Mouse (Mus musculus) c-Kit-positive CD71-positive TER-119-positive erythroid progenitor cells, embryonic 14.5 days (primary cell): ENCODE data around the gene Rngtt.

Source experiments
- DNase-seq: peaks from one replicate; pipeline ENCODE4 v3.0.0-alpha.2; 2013; ENCODE audit warnings: low spot score

The Rngtt gene

DNA sequence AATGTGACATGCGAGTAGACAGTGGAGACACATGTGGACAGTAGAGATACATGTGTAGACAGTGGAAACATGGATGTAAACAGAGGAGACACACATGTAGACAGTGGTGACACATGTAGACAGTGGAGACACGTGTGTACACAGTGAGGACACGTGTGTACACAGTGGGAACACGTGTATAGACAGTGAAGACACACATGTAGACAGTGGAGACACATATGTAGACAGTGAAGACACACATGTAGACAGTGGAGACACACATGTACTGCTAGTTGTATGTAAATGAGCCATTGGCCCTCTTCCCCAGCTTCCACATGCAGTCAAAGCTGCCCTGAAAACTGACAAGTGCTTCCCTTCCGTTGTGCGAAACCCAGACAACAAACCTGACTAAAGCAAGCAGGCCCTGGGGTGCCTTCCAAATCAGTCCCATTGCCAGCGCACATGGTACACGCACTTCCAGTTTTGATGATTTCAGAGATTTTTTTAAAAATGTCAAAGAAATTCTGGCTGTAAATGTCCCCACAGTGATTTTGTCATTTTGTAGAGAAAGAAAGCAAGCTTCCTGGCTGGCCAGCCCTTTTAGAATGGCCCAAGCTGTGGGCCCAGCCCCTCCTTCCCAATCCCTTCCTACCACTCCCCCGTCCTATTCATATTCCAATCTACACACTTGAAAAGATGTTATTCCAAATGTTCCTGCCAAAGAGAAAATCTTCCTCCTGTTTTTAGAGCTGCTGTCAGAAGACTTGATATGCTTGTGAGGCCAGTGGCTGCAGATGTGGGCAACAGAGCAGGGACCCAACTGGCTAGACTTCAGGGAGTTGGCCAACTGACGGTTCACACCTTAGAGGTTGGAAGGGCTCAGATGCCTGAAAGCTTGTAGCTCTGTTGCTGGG lies 204.2 kb downstream of the Rngtt start:
- DNase-seq = no peak

DNA sequence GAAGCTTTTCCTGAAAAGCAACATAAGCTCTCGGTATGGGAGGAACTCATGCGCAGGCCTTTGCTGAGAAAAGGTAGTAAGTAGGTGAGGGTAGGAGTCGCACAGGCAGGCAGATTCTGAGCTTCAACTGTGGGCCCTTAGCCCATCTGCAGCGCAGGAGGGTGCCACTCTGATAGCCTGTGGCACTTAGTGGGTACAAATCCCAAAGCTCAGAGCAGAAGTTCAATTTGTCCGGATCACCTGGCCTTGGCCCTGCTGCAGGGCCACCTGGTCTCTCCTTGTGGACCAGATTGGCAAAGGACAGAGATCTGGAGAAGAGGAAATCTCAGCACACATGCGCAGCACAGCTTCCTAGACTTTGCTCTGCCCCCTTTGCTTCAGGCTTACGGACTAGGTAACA lies 210.1 kb downstream of the Rngtt start:
- DNase-seq = no peak

- DNase-seq = no peak
Measured at GRCm38 (mm10) chr4:33520938-33521337, 210.8 kb downstream of the Rngtt start.

GRCm38 (mm10) chr4:33523774-33524173 lies 213.7 kb downstream of the Rngtt start:
- no peak for DNase-seq

- no peak for DNase-seq
Measured at GRCm38 (mm10) chr4:33524481-33525141, 214.5 kb downstream of the Rngtt start.

GRCm38 (mm10) chr4:33525272-33525671 lies 215.2 kb downstream of the Rngtt start:
- no peak for DNase-seq

DNA sequence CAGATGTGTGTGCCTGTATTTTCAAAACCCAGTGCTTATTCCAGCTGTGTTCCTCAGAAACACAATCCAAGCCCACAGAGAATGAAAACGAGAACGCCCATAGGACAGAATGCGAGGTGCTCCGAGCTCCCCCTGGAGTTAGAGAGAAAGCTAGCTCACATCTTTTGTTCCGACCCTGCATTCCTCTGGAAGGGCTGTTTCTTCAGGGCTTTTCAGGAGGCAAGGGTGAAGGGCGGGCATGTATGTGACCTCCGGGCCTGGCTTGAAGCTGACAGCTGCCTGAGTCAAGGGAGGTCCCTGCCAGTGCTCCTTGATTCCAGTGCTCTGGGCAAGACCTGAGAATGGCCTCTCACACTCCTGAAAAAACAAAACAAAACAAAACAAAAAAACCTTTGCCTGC lies 216.0 kb downstream of the Rngtt start:
- DNase-seq = no peak

- no peak for DNase-seq
Measured at GRCm38 (mm10) chr4:33526675-33527074, 216.6 kb downstream of the Rngtt start.

DNA sequence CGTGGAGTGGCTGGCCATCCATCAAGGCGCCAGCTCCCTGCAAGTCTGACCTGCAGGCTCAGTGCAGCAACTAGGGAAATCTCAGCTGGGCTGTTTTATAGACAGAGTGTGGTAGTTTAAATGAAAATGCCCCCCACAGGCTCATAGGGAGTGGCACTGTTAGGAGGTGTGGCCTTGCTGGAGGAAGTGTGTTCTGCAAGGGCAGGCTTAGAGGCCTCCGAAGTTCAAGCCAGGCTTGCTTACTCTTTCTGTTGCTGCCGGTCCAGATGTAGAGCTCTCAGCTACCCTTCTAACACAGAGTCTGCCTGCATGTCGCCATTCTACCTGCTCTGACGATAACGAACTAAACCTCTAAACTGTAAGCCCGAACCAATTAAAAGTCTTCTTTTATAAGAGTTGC lies 222.5 kb downstream of the Rngtt start:
- DNase-seq = no peak

- DNase-seq = no peak
Measured at GRCm38 (mm10) chr4:33544755-33545576, 234.9 kb downstream of the Rngtt start.

- DNase-seq = no peak
Measured at GRCm38 (mm10) chr4:33545577-33545879, 235.4 kb downstream of the Rngtt start.

DNA sequence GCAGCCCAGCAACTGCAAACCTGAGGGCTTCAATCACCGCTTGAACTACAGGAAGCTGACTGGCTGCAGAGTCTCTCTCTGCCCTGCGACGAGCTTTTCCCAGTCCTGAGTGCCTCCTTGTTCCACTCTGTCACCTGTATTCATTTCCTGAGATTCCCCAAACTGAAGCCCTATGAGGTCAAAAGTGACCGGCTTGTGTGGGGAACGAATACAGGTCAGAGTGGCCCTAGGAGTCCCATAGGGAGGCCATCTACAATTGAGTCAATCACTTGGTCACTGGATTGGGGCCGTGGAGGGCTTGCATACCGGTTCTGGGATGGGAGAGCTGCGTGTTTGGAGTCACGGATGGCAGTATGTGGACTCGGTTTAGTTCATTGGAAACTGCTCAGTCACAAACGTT lies 236.2 kb downstream of the Rngtt start:
- no peak for DNase-seq

DNA sequence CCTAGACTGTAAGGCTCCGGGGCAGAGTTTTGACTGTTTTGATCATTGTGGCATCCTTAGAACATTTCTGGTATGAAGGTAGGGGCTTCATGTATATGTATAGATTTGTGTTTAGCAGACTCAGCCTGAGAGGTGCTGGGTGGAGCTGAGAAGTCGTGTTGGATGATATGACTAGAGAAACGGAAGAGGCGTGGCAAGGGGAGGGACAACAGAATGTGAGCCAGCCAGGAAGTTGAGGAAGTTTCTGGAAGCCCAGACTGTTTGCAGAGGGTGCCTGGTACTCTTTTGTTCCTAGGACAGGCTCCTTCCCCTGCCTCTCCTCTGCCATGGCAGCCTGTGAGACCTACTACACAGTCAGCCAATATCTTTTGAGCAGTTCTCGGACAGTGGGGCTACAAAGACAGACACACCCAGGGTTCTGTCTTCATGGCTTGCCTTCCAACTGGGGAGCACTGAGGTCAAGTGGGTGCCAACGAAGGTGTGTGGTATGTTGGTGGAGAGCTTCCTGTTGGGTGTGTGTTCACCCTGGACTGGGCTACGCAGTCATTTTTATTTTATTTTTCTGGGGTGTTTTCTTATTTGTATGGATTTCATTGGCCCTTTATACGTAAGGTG lies 237.3 kb downstream of the Rngtt start:
- DNase-seq = no peak

DNA sequence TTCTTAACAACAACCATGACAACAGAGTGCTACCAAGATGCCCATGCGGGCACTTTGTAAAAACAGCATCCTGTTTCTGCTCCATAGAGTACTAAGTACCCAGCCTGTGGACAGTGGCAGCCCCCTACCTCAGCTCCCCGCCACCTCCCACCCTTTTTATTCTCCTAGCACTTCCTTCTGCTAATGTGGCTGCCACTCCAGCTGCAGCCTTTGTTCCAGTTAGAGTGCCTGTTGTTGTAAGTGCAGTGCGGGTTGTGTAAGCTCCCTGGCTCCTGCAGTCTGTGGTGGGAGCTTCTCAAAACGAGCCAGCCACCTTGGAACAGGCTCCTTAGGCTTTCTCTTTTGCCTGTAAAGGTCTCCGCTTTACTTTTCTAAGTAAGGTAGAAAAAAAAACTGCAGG lies 239.5 kb downstream of the Rngtt start:
- DNase-seq = no peak
